Mouse (Mus musculus) forebrain, embryonic 10.5 days (tissue): ENCODE data around the gene Grm1. TPM values are rescaled to one million over a fixed set of nuclear protein-coding genes. Genes with fewer than 3 reads are reported as not detected.

Source experiments
- DNase-seq: peaks from one replicate; pipeline ENCODE4 v3.0.0-alpha.2; 2017; ENCODE audit warnings: low spot score; ENCODE audit errors: extremely low spot score
- H3K27ac ChIP-seq: fragments of 300-500 bp; sonication (generic); 2 replicates; pipeline ENCODE4 v1.5.1; 2016; ENCODE audit warnings: mild to moderate bottlenecking
- H3K27me3 ChIP-seq: fragments of 300-500 bp; sonication (generic); 2 replicates; pipeline ENCODE4 v1.6.1; 2016; ENCODE audit warnings: mild to moderate bottlenecking; ENCODE audit not compliant: poor library complexity, severe bottlenecking
- H3K36me3 ChIP-seq: fragments of 300-500 bp; sonication (generic); replicated peaks from 2 replicates; pipeline ENCODE4 v1.6.1; 2016; ENCODE audit warnings: mild to moderate bottlenecking, moderate library complexity
- H3K4me1 ChIP-seq: fragments of 300-500 bp; sonication (generic); 2 replicates; pipeline ENCODE4 v1.6.1; 2016
- H3K4me3 ChIP-seq: fragments of 300-500 bp; sonication (generic); 2 replicates; pipeline ENCODE4 v1.5.1; 2016; ENCODE audit warnings: mild to moderate bottlenecking, moderate library complexity
- H3K9me3 ChIP-seq: fragments of 300-500 bp; sonication (generic); 2 replicates; pipeline ENCODE4 v1.6.1; 2016; ENCODE audit warnings: mild to moderate bottlenecking, moderate library complexity
- WGBS: fragments of 180-500 bp; shearing (Covaris S2); methylation state at CpG from one replicate; pipeline ENCODE4 v1.1.7; 2016; 5-methylcytosine and 5-hydroxymethylcytosine counted together
- polyA plus RNA-seq: library from polyadenylated mRNA; unstranded; fragments of >200 nt; fragmentation: Nextera tagmentation; extraction: Ambion mirVana; gene quantifications from 2 replicates; pipeline ENCODE4 v1.2.1, GENCODE M21; 2016

The Grm1 gene
- polyA plus RNA-seq, 1 experiment from 2014 or later = 0.10 TPM

DNA sequence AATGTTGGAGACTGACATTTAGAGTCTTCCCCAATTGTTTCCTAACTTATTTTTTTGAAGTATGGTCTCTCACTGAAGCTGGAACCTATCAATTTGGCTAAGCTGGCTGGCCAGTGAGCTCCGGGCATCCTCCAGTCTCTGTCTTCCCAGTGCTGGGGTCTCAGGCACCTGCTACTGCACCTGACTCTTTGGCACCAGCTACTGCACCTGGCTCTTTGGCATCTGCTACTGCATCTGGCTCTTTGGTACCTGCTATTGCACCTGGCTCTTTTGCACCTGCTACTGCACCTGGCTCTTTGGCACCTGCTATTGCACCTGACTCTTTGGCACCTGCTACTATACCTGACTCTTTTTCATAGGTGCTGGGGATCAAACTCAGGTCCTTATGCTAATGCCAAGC lies 291.7 kb downstream of the Grm1 start:
- H3K9me3 ChIP-seq = no peaks in the 10 kb centered on the region
- H3K4me1 ChIP-seq = no peaks in the 10 kb centered on the region
- H3K27ac ChIP-seq = no peak overlapping the region
- no peak for DNase-seq
- 88% methylated on average over 1 of the region's 1 CpGs for WGBS
- H3K27me3 ChIP-seq = no peaks in the 10 kb centered on the region
- H3K4me3 ChIP-seq = no peak overlapping the region
- no peaks in the 10 kb centered on the region for H3K36me3 ChIP-seq

- no peak overlapping the region for H3K4me3 ChIP-seq
- no peaks in the 10 kb centered on the region for H3K36me3 ChIP-seq
- WGBS = 86% methylated on average over 4 of the region's 4 CpGs
- DNase-seq = no peak
- H3K27ac ChIP-seq = no peak overlapping the region
- H3K9me3 ChIP-seq = no peaks in the 10 kb centered on the region
- H3K27me3 ChIP-seq = no peaks in the 10 kb centered on the region
- no peaks in the 10 kb centered on the region for H3K4me1 ChIP-seq
Observed at GRCm38 (mm10) chr10:10789967-10790366, 292.2 kb downstream of the Grm1 start.

- no peak overlapping the region for H3K4me3 ChIP-seq
- no peaks in the 10 kb centered on the region for H3K27me3 ChIP-seq
- DNase-seq = no peak
- 91% methylated on average over 4 of the region's 6 CpGs for WGBS
- H3K9me3 ChIP-seq = no peaks in the 10 kb centered on the region
- no peak overlapping the region for H3K27ac ChIP-seq
- no peaks in the 10 kb centered on the region for H3K4me1 ChIP-seq
- no peaks in the 10 kb centered on the region for H3K36me3 ChIP-seq
Observed at GRCm38 (mm10) chr10:10787906-10788416, 294.2 kb downstream of the Grm1 start.

GRCm38 (mm10) chr10:10785122-10785521 lies 297.0 kb downstream of the Grm1 start:
- no peak overlapping the region for H3K4me3 ChIP-seq
- H3K9me3 ChIP-seq = no peaks in the 10 kb centered on the region
- DNase-seq = no peak
- H3K4me1 ChIP-seq = no peaks in the 10 kb centered on the region
- H3K27me3 ChIP-seq = no peaks in the 10 kb centered on the region
- H3K27ac ChIP-seq = no peak overlapping the region
- WGBS = 93% methylated on average over 3 of the region's 3 CpGs
- no peaks in the 10 kb centered on the region for H3K36me3 ChIP-seq

DNA sequence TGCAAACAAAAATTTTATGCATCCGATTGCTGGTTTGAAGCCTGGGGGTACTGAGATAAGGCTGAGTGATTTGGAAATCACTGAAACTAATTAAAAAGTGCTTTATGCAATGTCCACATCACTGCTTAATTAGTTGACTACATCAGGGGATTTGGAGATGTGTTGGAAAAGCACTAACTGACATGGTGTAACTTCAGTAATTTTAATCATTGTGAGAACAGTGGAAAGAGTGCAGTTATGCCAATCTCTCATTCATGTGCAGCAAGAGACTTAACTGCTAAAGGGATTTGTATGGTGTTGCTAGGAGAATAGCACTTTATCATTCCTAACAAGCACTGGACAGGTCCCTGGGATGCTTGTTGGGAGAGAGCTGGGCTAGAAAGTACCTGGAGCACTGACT lies 307.3 kb downstream of the Grm1 start:
- no peaks in the 10 kb centered on the region for H3K4me1 ChIP-seq
- WGBS = 86% methylated on average over 1 of the region's 1 CpGs

DNA sequence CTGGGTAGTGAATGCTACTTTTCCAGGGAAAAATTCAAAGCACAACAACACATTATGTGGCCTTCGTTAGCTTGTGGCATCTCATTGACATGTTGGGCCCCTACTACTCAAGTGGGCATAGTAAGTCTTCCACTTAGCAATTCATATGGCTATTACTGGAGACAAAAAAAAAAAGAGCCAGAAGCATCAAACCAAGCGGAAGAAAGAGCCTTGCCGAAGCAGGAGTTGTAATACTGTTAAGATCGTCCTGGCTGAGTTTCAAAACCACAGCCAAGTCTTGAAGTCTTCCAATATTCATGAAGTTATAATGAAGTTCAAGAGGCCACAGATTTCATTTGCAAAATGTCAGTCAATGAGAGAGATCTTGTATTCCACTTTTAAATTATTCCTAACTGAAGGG lies 319.1 kb downstream of the Grm1 start:
- no peaks in the 10 kb centered on the region for H3K27me3 ChIP-seq
- H3K36me3 ChIP-seq = no peaks in the 10 kb centered on the region
- no peak overlapping the region for H3K27ac ChIP-seq
- no peaks in the 10 kb centered on the region for H3K9me3 ChIP-seq
- no peak overlapping the region for H3K4me3 ChIP-seq
- no peak for DNase-seq
- 86% methylated on average over 4 of the region's 4 CpGs for WGBS
- H3K4me1 ChIP-seq = no peaks in the 10 kb centered on the region

More for the DNA sequence above, 307.3 kb downstream of the Grm1 start:
- H3K4me3 ChIP-seq = no peak overlapping the region
- H3K36me3 ChIP-seq = no peaks in the 10 kb centered on the region
- no peaks in the 10 kb centered on the region for H3K27me3 ChIP-seq
- H3K9me3 ChIP-seq = no peaks in the 10 kb centered on the region
- DNase-seq = no peak
- H3K27ac ChIP-seq = no peak overlapping the region

GRCm38 (mm10) chr10:10761274-10761673 lies 320.9 kb downstream of the Grm1 start:
- DNase-seq = no peak
- Histone ChIP-seq H3K9me3 (no peaks in the 10 kb centered on the region), H3K36me3 (no peaks in the 10 kb centered on the region), H3K4me1 (no peaks in the 10 kb centered on the region), H3K27me3 (no peaks in the 10 kb centered on the region), H3K27ac (no peak overlapping the region), H3K4me3 (no peak overlapping the region)
- WGBS = 89% methylated on average over 1 of the region's 1 CpGs

DNA sequence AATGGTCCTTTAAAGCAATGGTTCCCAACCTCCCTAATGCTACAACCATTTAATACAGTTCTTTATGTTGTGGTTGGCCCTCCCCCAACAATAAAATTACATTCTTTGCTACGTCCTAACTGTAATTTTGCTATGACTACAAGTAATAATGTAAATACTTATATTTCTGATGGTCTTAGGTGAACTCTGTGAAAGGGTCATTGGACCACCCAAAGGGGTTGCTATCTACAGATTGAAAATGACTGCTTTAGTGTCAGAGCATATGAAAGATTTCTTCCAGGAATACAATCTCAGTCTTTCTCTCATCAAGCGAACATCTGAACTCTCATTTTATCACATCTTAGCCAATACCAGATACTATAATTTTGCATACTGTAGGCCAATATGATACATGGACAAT lies 321.4 kb downstream of the Grm1 start:
- DNase-seq = no peak
- Histone ChIP-seq H3K9me3 (no peaks in the 10 kb centered on the region), H3K27me3 (no peaks in the 10 kb centered on the region), H3K4me3 (no peak overlapping the region), H3K27ac (no peak overlapping the region), H3K4me1 (no peaks in the 10 kb centered on the region), H3K36me3 (no peaks in the 10 kb centered on the region)
- 89% methylated on average over 2 of the region's 2 CpGs for WGBS

GRCm38 (mm10) chr10:10751033-10751432 lies 331.1 kb downstream of the Grm1 start:
- Histone ChIP-seq H3K4me3 (no peak overlapping the region), H3K4me1 (no peaks in the 10 kb centered on the region), H3K27ac (no peak overlapping the region), H3K27me3 (no peaks in the 10 kb centered on the region), H3K36me3 (no peaks in the 10 kb centered on the region), H3K9me3 (no peaks in the 10 kb centered on the region)
- DNase-seq = no peak
- 77% methylated on average over 1 of the region's 1 CpGs for WGBS

DNA sequence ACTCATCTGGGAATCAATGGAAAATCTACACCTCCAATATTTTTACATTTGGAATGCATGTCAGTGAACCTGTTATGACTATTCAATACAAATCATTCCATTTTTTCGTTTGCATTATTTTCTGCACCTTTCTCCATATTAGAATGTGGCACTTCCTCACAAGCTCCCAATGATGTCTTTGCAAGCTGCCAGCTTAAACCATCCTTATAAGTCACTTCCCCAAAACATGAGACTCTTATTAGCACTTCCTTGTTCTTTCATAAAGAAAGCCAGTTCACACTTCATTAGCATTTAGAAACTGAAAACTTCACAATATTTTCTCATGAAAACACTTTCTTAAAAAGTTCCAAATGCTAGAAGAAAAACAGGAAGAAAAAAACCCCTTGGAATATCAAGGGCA lies 338.1 kb downstream of the Grm1 start:
- Histone ChIP-seq H3K27ac (no peak overlapping the region), H3K4me3 (no peak overlapping the region), H3K36me3 (no peaks in the 10 kb centered on the region), H3K9me3 (no peaks in the 10 kb centered on the region), H3K4me1 (no peaks in the 10 kb centered on the region), H3K27me3 (no peaks in the 10 kb centered on the region)
- WGBS = 80% methylated on average over 1 of the region's 1 CpGs
- DNase-seq = no peak

GRCm38 (mm10) chr10:10742172-10742571 lies 340.0 kb downstream of the Grm1 start:
- 91% methylated on average over 2 of the region's 2 CpGs for WGBS
- no peaks in the 10 kb centered on the region for H3K36me3 ChIP-seq
- DNase-seq = no peak
- H3K27ac ChIP-seq = no peak overlapping the region
- H3K4me1 ChIP-seq = no peaks in the 10 kb centered on the region
- H3K27me3 ChIP-seq = no peaks in the 10 kb centered on the region
- no peak overlapping the region for H3K4me3 ChIP-seq
- H3K9me3 ChIP-seq = no peaks in the 10 kb centered on the region

DNA sequence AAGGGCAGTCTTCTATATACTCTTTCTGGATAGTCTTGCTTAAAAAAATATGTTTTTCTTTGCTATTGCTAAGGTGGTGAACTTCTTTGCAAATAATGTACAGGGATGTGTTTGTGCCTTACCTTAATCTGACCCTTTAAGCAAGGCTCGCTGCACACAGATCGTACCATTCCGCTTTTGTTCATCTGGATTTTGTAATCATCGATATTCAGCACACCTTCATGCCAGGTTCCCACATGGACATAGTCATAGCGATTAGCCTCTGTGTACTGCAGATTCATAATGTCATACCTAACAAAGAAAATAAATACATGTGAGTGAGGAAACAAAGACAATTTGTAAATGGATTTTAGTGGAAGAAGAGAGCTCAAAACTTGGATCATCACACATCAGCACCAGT lies 340.8 kb downstream of the Grm1 start:
- Histone ChIP-seq H3K36me3 (no peaks in the 10 kb centered on the region), H3K27me3 (no peaks in the 10 kb centered on the region), H3K9me3 (no peaks in the 10 kb centered on the region), H3K4me1 (no peaks in the 10 kb centered on the region), H3K4me3 (no peak overlapping the region), H3K27ac (no peak overlapping the region)
- WGBS = 94% methylated on average over 5 of the region's 5 CpGs
- no peak for DNase-seq

DNA sequence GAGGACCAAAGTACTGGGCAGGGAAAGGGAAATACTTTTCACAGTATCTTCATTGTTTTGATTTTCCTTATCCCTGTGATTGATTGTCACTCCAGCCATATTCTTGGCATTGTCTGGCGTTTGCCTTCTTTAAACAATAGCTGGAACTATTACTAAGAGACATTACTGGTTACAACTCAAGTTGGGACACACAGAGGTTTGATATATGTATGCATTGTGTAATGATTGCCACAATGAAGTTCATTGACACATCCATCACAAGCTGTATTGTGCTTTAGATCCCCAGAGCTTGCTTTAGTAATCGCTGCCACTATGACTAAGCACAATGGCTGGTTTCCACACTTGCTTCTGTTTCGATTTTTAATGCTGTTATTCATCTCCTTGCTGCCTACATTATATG lies 341.4 kb downstream of the Grm1 start:
- no peaks in the 10 kb centered on the region for H3K4me1 ChIP-seq
- H3K4me3 ChIP-seq = no peak overlapping the region
- 88% methylated on average over 3 of the region's 3 CpGs for WGBS
- no peaks in the 10 kb centered on the region for H3K27me3 ChIP-seq
- no peak overlapping the region for H3K27ac ChIP-seq
- H3K9me3 ChIP-seq = no peaks in the 10 kb centered on the region
- DNase-seq = no peak
- H3K36me3 ChIP-seq = no peaks in the 10 kb centered on the region

- 88% methylated on average over 1 of the region's 1 CpGs for WGBS
- no peaks in the 10 kb centered on the region for H3K9me3 ChIP-seq
- DNase-seq = no peak
- H3K4me1 ChIP-seq = no peaks in the 10 kb centered on the region
- no peaks in the 10 kb centered on the region for H3K27me3 ChIP-seq
- H3K27ac ChIP-seq = no peak overlapping the region
- no peaks in the 10 kb centered on the region for H3K36me3 ChIP-seq
- no peak overlapping the region for H3K4me3 ChIP-seq
Observed at GRCm38 (mm10) chr10:10737041-10737681, 345.0 kb downstream of the Grm1 start.
